Mouse (Mus musculus): ENCODE results near the gene 1700001C19Rik.

DNA sequence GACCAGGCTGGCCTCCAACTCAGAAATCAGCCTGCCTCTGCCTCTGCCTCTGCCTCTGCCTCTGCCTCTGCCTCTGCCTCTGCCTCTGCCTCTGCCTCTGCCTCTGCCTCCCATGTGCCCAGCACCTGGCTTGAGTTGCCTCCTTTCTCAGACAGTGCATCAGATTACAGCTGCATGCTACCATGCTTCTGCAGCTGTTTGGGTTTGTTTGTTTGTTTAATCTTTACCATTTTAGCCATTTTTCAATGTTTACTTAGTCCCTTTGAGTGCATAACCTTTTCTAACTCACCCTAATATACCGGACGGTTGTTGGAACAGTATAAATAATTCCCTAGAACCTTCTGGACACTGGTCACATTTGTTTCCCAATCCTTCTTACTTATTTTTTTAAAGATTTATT, 21.8 kb upstream of the 1700001C19Rik start:
- TF ChIP-seq GATA1 (IDR thresholded peaks at IDR 0.05; ENCODE audit: borderline replicate concordance, low read length): no peak
- TF ChIP-seq FLI1 (IDR thresholded peaks at IDR 0.05; ENCODE audit: low read length): no peak

Measured in megakaryocyte, embryonic 14.5 days (primary cell).